Mouse (Mus musculus): ENCODE measurements around the gene Slc35f1.

- TF ChIP-seq POLR2A (IDR thresholded peaks at IDR 0.05; ENCODE audit: borderline replicate concordance, insufficient read depth, low read length) (no peak), CTCF (IDR thresholded peaks at IDR 0.05; ENCODE audit: borderline replicate concordance, insufficient read depth, low read depth, low read length) (no peak)
Measured at GRCm38 (mm10) chr10:53028454-53028853, 338.1 kb downstream of the Slc35f1 start.

All from cerebellum, adult 2 months (tissue).